Mouse (Mus musculus) cerebellum, postnatal 14 days (tissue): ENCODE results near the gene Ccdc6.

Experiments used
- DNase-seq, 2 experiments: peaks; one replicate each; pipeline ENCODE4 v3.0.0; 2021; ENCODE audit warnings: mixed read lengths in 2 of 2

Ccdc6 gene

DNA sequence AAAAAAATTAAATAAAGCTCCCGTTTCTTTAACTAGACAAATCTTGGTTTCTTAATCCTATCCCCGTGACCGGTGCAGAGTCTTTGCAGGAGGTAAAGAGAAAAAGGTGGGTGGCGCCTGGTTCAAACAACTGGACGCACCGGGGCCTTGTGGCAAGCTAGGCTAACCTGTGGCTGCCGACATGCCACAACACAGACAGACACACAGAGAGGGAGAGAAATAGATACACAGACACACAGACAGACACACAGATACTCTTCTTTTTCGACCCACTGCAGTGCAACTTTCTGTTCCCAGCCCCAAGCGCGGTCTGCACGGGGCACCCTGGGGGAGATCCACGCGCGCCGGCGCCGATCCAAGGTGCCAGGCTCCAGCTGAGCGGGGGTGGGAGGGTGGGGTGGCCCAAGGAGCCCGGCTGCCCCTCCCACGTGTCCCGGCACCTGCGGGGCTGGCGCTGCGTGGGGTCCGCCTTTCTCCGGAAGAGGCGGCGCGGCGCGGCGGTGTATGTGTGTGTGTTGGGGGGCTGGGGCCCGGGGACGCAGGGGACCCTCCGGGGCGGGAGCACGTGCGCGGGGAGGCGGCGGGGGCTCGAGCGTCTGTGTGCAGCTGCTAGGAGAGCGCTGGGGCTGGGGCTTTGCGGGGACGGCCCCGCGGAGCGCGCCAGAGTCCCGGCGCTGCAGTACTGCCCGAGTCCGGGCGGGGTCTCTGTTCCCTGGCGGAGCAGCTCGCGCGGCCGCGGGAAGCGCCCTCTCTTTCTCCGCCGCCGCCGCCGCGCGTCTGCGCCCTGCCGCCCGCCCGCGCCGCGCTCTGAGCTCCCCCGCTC, at the start of gene Ccdc6:
Gene Ccdc6 (plus strand): TSS at position 756 of the 823 bp plus-strand sequence.
- DNase-seq = peak; percentile 94

GRCm38 (mm10) chr10:70049771-70050170, 47.1 kb upstream of the Ccdc6 start:
- no peak for DNase-seq

DNA sequence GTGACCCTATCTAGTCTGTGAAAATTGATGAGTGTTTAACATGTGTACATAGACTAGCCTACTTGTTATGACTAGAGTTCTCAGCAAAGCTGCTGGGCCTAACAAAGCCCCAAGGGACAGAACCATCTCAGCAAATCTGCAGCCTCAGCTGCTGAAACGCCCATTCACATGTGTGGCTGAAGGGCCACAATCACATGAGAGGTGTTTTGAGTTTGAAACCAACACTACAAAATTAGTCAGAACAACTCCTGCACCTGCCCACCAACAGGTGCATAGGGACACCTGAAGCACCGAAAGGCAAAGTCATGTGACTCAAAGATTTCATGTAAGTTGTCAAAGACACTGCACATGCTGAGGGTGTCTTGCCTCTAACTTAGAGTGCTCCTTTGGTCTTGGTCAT, 41.6 kb upstream of the Ccdc6 start:
- no peak for DNase-seq

DNA sequence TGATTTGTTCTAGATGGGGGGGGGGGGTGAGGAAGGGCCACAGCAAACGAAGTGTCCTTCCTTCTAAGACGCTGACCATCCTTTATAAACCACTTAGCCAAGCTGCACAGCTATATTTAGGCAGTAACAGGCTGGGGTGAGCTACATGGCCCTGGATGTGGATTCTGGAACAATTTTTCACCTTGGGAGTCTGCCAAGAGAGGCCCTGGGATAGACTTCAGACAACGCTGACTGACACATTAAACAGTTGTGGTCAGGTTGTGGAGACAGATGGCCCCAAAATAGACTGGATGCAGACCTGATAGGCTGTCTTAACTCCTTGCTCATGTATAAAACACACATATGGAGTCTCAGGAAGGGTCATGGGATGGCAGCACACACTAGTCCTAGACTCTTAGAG, 39.9 kb upstream of the Ccdc6 start:
- DNase-seq = peak in 1 of 2 experiments; percentile 40

DNA sequence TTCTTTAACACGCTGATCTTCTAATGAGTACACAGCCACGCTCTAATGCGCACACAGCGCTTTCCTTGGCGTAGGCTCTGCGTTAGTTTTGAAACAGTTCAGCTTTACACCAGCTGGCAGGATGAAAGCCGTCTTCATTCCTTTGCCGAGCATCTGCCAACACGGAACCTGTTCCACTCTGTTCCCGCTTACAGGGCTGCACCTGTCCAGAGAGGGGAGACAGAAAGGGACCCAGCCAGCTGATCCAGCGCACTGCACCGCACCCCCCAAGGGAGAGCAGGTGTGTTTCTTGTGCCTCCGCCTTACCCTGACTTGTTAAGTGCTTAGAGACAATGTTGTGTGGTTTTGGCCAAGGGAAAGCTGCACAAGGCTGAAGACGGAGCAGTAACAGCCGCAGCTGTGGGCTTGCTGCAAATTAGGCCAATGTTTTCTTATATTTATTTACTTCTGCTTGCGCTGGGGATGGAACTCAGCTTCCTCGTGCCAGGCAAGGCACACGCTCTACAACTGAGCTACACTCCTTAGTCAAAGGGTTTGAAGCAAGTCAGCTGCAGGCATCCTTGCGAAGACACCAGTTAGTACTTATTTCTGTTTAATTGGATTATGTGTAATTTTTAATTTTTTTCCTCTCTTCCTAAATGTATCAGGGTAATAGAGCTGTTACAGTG, 36.8 kb upstream of the Ccdc6 start:
- DNase-seq = peak; percentile 13 to 17

- peak in 1 of 2 experiments; percentile 7 for DNase-seq
These were observed 36.2 kb upstream of the Ccdc6 start for GRCm38 (mm10) chr10:70060689-70061081.

DNA sequence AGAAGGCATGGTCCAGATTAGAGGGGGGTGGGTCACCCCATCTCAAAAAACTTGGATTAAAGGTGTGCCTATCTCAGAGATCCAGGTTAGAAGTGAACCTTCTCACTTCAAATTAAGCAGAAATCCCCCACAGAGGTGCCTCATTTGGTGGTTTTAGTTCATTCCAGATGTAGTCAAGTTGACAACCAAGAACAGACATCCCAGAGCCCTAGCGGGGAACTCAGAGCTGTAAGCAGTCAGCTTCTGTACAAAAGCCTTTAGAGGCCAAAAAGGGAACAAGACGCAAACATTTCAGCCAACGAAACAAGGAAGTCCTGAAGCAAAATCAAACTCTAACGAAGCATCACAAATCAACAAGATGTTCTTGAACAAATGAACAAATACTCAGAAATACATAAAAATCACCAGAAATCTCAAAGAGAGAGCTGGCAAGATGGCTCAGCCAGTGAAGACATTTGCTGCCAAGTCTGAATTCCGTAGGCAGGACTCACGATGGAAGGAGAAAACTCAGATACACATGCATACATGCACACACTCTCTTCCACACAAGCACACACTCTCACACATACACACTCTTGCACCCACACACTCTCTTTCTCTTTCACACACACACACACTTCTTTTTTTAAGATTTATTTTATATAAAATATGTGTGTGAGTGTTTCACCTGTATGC, 32.9 kb upstream of the Ccdc6 start:
- DNase-seq = no peak

- peak; percentile 84 for DNase-seq
These were observed 31.7 kb upstream of the Ccdc6 start for GRCm38 (mm10) chr10:70065191-70065590.

- peak; percentile 20 to 30 for DNase-seq
These were observed 30.3 kb upstream of the Ccdc6 start for GRCm38 (mm10) chr10:70066497-70067168.

GRCm38 (mm10) chr10:70067169-70068115, 29.5 kb upstream of the Ccdc6 start:
- DNase-seq = peak; percentile 25 to 26

DNA sequence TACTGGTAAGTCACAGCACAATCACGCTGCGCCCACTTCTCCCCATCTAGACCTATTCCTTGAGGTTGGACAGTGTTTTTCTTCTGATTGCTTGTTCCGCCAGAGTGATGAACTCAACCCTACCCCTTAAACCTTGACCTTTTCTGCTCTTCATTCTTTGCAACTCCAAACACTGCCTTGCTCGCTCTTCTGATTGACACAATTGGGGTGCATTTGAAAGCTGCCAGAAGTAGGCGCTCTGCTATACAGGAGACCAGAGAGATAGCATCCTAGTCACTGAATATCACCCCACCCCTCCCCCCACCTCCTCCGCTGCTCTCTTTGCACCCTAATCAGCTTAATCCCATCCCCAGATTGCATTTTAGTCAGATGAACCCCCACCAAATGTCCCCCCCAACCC, 27.6 kb upstream of the Ccdc6 start:
- no peak for DNase-seq

DNA sequence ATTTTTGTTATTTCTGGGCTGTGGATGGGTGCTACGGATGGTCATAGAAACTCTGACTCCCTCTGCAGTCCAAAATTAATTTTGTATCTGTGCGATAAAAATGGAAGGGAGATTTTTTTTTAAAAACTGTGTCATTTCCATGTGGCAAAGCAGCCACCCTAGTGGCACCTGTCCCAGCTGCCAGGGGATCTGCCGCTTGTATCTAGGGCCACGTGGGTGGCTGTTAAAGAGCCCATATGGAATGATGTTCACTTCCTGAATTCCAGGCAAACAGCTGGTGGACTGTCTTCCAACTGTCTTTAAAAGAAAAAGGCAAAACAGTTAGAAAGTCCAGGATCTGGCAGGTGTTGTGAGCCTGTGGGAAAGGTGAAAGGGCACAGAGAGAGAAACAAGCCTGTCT, 25.6 kb upstream of the Ccdc6 start:
- no peak for DNase-seq

GRCm38 (mm10) chr10:70077452-70077851, 19.5 kb upstream of the Ccdc6 start:
- peak in 1 of 2 experiments; percentile 39 for DNase-seq

- no peak for DNase-seq
These were observed 16.0 kb upstream of the Ccdc6 start for GRCm38 (mm10) chr10:70080908-70081307.

GRCm38 (mm10) chr10:70081564-70082175, 15.3 kb upstream of the Ccdc6 start:
- no peak for DNase-seq

DNA sequence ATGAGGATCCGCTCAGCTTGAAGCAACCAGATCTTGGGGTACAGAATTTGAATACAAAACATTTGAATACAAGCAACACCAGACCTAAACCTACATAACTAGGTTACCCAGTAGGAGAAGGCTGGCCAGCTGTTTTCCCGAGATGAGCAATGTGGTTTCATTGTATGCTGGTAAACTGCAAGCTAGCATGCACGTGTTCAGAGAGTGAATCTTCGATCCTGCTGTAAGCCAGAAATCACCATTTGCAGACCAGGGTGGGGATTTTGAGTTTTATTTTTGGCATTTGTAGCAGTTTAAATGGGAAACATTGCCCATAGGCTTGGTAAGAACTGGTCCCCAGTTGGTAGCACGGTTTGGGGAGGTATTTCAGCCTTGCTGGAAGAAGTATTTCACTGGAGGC, 13.7 kb upstream of the Ccdc6 start:
- no peak for DNase-seq

DNA sequence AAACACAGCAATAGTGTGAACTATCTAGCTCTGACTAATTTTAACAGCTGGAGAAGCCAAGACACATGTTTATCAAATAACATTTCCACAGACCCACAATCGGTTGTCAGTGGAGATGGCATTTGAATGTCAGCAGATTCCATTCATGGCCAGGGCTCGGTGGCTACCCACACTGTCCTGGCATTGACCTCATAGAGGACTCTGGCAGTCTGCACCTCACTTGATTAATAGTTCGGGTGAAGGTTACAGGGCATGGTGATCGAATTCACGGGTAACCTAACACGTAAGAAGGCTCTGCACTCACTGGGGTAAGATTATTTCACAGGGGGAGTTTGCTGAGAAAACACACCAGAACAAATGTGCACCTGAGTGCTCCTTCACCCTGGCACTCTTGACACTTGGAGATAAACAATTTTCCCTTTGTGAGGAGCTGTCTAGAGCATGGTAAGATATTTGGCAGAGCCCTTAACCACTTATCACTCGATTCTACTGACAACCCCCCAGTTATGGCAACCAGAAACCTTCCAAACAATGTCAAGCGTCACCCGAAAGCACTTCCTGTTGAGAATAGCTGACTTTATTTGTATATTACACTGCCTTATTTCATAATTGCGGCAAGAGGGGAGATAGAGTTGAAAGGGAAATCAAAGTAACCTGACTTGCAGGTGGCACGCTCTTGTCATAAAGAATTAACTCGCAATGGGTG, 11.5 kb upstream of the Ccdc6 start:
- DNase-seq = no peak

- DNase-seq = no peak
These were observed 8.1 kb upstream of the Ccdc6 start for GRCm38 (mm10) chr10:70088788-70089187.

- no peak for DNase-seq
These were observed 5.0 kb upstream of the Ccdc6 start for GRCm38 (mm10) chr10:70091876-70092462.

DNA sequence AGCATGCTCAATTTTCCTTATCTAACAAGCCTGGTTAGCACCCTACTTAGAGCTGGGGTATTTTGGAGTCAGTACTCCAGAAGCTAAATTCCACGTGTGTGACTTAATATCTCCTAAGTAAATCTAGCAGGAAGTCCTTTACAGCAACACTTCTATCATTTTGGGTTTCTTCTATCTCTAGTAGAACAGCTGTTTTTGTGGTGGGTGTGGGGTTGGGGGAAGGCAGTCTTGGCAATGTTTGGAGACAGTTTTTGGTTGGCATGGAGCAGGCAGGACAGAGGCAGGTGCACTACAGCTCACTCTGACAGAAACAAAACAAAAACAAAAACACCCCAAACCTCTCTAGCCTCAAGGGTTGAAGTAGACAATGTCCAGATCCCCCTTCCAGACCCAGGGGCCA, 3.1 kb upstream of the Ccdc6 start:
- DNase-seq = no peak
